Mouse (Mus musculus) heart, embryonic 11.5 days (tissue): ENCODE results near the gene Haus3. TPM values are rescaled to one million over a fixed set of nuclear protein-coding genes. Genes with fewer than 3 reads are reported as not detected.

Experiments used
- ATAC-seq: fragments of 200-750 bp; cut with Nextera tagmentation; replicated peaks from 2 replicates; pipeline ENCODE4 v1.8.0; 2017; ENCODE audit warnings: moderate library complexity; ENCODE audit not compliant: insufficient number of reproducible peaks, low FRiP score, low TSS enrichment
- H3K27ac ChIP-seq: fragments of 300-500 bp; sonication (generic); 2 replicates; pipeline ENCODE4 v1.5.1; 2014; ENCODE audit warnings: mild to moderate bottlenecking, low read depth, low read length
- H3K27me3 ChIP-seq: fragments of 300-500 bp; sonication (generic); 2 replicates; pipeline ENCODE4 v1.6.1; 2014; ENCODE audit warnings: mild to moderate bottlenecking, low read length, mixed read lengths; ENCODE audit not compliant: control insufficient read depth, insufficient read depth
- H3K36me3 ChIP-seq: fragments of 300-500 bp; sonication (generic); 2 replicates; pipeline ENCODE4 v1.6.1; 2014; ENCODE audit warnings: mild to moderate bottlenecking, low read length, moderate library complexity, mixed read lengths; ENCODE audit not compliant: control insufficient read depth, insufficient read depth
- H3K4me1 ChIP-seq: fragments of 300-500 bp; sonication (generic); 2 replicates; pipeline ENCODE4 v1.6.1; 2014; ENCODE audit warnings: low read length; ENCODE audit not compliant: control insufficient read depth, insufficient read depth
- H3K4me2 ChIP-seq: fragments of 300-500 bp; sonication (generic); 2 replicates; pipeline ENCODE4 v1.6.1; 2014; ENCODE audit warnings: mild to moderate bottlenecking, moderate library complexity
- H3K4me3 ChIP-seq: fragments of 300-500 bp; sonication (generic); 2 replicates; pipeline ENCODE4 v1.5.1; 2014; ENCODE audit warnings: low read depth, low read length
- H3K9ac ChIP-seq: fragments of 300-500 bp; sonication (generic); 2 replicates; pipeline ENCODE4 v1.6.1; 2014; ENCODE audit warnings: mild to moderate bottlenecking, low read depth, low read length, moderate library complexity
- H3K9me3 ChIP-seq: fragments of 300-500 bp; sonication (generic); replicated peaks from 2 replicates; pipeline ENCODE4 v1.6.1; 2016; ENCODE audit warnings: low read length; ENCODE audit not compliant: control insufficient read depth
- WGBS: fragments of 180-500 bp; shearing (Covaris S2); extraction: QIAGEN DNeasy Blood & Tissue Kit; methylation state at CpG from one replicate; pipeline ENCODE4 v1.1.7; 2014; ENCODE audit not compliant: insufficient replicate concordance; 5-methylcytosine and 5-hydroxymethylcytosine counted together
- polyA plus RNA-seq: library from polyadenylated mRNA; unstranded; fragments of >200 nt; fragmentation: Nextera tagmentation; extraction: Ambion mirVana; gene quantifications from 2 replicates; pipeline ENCODE4 v1.2.1, GENCODE M21; 2014

The Haus3 gene
- polyA plus RNA-seq, 1 experiment from 2014 or later, result 28.8 TPM

GRCm38 (mm10) chr5:34204911-34205310, 35.6 kb upstream of the Haus3 start:
- Histone ChIP-seq H3K9ac (no peak overlapping the region), H3K4me3 (no peak overlapping the region), H3K27me3 (no peaks in the 10 kb centered on the region), H3K27ac (no peak overlapping the region), H3K4me1 (peaks cover 16% of the 10 kb centered on the region), H3K36me3 (no peaks in the 10 kb centered on the region), H3K4me2 (no peak overlapping the region), H3K9me3 (no peaks in the 10 kb centered on the region)
- no peak for ATAC-seq
- 69% methylated on average over 2 of the region's 2 CpGs for WGBS

DNA sequence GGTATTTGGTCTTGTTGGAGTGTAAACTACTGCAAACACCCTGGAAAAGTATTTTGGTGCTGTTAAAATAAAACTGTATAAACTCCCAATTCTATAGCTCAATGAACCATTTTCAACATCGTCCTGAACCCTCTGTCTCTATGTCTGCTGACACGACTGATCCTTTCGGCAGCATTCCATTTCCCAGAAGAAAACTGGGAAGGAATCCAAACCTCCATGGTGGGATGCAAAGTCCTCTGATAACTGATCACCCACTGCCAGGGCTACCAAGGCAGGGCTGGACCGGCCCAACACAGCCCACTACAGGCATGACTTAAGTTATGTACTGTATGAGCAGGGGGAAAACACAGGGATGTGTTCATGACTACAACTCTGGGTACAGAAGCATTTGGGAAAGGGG, 32.7 kb upstream of the Haus3 start:
- no peak overlapping the region for H3K9ac ChIP-seq
- no peaks in the 10 kb centered on the region for H3K9me3 ChIP-seq
- no peaks in the 10 kb centered on the region for H3K36me3 ChIP-seq
- WGBS, result 73% methylated on average over 4 of the region's 4 CpGs
- ATAC-seq, result no peak
- H3K27me3 ChIP-seq, result no peaks in the 10 kb centered on the region
- peaks cover 14% of the 10 kb centered on the region for H3K4me1 ChIP-seq
- H3K27ac ChIP-seq, result no peak overlapping the region
- H3K4me3 ChIP-seq, result no peak overlapping the region
- no peak overlapping the region for H3K4me2 ChIP-seq

DNA sequence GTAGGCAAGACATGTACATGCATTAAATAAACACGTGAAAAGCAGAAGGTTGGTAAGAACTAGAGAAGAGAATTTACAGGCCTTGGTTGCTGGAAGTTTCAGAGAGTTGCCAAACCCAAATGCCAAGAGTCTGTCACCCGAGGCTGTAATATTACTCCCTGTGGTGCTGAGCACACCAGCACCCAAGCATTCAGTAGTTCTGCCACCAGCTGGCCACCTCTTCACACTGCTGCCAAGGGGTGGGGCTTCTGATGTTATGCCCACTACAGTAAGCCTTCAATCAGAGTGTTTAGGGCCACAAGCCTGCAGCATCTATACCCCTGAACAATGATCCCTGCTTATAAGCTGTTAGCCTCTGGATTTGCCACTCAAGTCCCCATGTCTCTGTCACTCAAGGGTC, 32.1 kb upstream of the Haus3 start:
- 61% methylated on average over 2 of the region's 2 CpGs for WGBS
- no peak for ATAC-seq
- H3K27ac ChIP-seq, result no peak overlapping the region

GRCm38 (mm10) chr5:34198615-34199014, 29.3 kb upstream of the Haus3 start:
- no peak for ATAC-seq
- WGBS, result 84% methylated on average over 6 of the region's 6 CpGs

More for the DNA sequence above, 32.1 kb upstream of the Haus3 start:
- Histone ChIP-seq H3K9me3 (no peaks in the 10 kb centered on the region), H3K27me3 (no peaks in the 10 kb centered on the region), H3K4me1 (peaks cover 14% of the 10 kb centered on the region), H3K36me3 (no peaks in the 10 kb centered on the region), H3K4me3 (no peak overlapping the region), H3K4me2 (no peak overlapping the region), H3K9ac (no peak overlapping the region)

GRCm38 (mm10) chr5:34197243-34197642, 27.9 kb upstream of the Haus3 start:
- no peak overlapping the region for H3K9ac ChIP-seq
- no peak overlapping the region for H3K4me3 ChIP-seq
- WGBS, result 72% methylated on average over 4 of the region's 4 CpGs
- H3K27me3 ChIP-seq, result no peaks in the 10 kb centered on the region
- peaks cover 7% of the 10 kb centered on the region; the same call in 1 of the 2 replicates for H3K4me1 ChIP-seq
- H3K4me2 ChIP-seq, result no peak overlapping the region
- no peaks in the 10 kb centered on the region for H3K9me3 ChIP-seq
- ATAC-seq, result no peak
- no peak overlapping the region for H3K27ac ChIP-seq
- H3K36me3 ChIP-seq, result no peaks in the 10 kb centered on the region

More at GRCm38 (mm10) chr5:34198615-34199014, 29.3 kb upstream of the Haus3 start:
- no peaks in the 10 kb centered on the region for H3K36me3 ChIP-seq
- peaks cover 7% of the 10 kb centered on the region; the same call in 1 of the 2 replicates for H3K4me1 ChIP-seq
- H3K4me3 ChIP-seq, result no peak overlapping the region
- H3K9me3 ChIP-seq, result no peaks in the 10 kb centered on the region
- no peak overlapping the region for H3K4me2 ChIP-seq
- no peak overlapping the region for H3K9ac ChIP-seq
- no peak overlapping the region for H3K27ac ChIP-seq
- H3K27me3 ChIP-seq, result no peaks in the 10 kb centered on the region

DNA sequence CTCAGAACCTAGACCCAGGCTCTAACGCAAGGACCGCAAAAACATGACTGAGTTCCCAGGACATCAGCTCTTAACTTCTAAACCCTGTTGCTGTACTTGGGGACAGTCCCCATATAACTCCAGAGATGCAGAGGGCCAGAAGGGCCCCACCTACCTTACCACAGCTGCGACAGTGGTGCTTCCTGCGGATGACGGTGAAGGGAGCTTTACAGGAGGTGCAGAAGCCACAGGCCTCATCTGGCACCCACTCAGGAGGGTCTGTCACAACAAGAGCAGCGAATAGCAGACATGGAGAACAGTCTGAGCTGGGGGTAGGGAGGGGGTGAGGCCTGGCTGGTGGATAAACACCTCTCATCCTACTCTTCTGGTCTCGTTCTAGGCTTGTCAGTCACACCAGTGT, 27.1 kb upstream of the Haus3 start:
- no peak overlapping the region for H3K4me3 ChIP-seq
- H3K27me3 ChIP-seq, result no peaks in the 10 kb centered on the region
- no peak overlapping the region for H3K4me2 ChIP-seq
- WGBS, result 71% methylated on average over 7 of the region's 7 CpGs
- no peaks in the 10 kb centered on the region for H3K9me3 ChIP-seq
- no peak overlapping the region for H3K9ac ChIP-seq
- H3K4me1 ChIP-seq, result peaks cover 3% of the 10 kb centered on the region; the same call in 1 of the 2 replicates
- no peak for ATAC-seq
- H3K36me3 ChIP-seq, result no peaks in the 10 kb centered on the region
- no peak overlapping the region for H3K27ac ChIP-seq

DNA sequence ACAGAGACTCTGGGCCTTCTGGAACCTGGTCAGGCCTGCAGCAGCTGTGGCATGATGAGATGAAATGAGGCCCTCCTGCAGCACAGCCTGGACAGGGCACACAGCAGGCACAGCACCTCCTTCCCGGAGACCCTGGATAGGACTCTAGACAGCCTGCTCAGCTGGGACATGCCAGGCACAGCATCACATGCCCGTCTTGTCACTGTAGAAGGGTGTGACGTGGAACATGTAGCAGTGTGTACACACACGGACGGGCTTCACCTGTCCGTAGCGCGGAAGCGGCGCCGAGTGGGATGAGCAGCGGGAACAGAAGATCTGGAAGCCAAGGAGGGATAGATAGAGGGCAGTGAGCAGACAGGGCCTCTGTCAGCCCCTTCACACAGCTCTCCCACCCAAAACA, 26.5 kb upstream of the Haus3 start:
- Histone ChIP-seq H3K36me3 (no peaks in the 10 kb centered on the region), H3K4me2 (no peak overlapping the region), H3K27me3 (no peaks in the 10 kb centered on the region), H3K4me3 (no peak overlapping the region), H3K9ac (no peak overlapping the region), H3K4me1 (no peaks in the 10 kb centered on the region; the same call in 1 of the 2 replicates), H3K9me3 (no peaks in the 10 kb centered on the region), H3K27ac (no peak overlapping the region)
- ATAC-seq, result peak; percentile 35; the same call in 1 of the 2 replicates
- 87% methylated on average over 12 of the region's 12 CpGs for WGBS

DNA sequence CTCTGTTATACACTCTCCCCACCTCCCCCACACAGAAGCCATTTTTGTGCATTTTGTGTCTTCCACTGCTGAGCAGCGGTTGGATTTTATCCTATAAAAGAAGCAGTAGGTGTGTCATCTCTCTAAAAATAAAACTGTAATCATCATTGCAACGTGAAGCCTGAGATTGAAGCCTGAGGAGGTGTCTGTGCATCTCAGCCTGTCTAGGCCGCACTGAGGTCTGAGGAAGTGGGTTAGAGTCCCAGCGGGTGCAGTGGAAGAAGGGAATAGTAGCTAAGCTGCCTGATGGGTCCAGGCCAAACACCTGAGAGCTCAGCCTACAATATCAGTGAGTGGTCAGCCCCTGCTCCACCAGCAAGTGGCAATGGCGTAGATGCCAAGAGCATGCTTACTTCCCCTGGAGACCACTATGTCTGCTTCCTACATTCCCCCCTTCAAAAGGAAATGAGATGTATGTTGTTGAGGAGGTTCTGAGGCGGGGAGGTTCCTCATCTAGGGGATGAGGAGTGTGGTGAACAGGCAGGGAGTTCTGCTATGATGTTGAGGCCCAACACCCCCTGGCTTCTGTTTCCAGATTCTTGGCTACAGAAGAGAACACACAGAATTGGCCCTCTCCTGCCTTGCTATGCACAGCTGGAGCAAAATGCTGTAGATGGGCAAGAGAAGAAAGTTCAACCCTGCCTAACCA, 25.8 kb upstream of the Haus3 start:
- Histone ChIP-seq H3K4me2 (no peak overlapping the region), H3K27ac (no peak overlapping the region), H3K36me3 (no peaks in the 10 kb centered on the region), H3K4me3 (no peak overlapping the region), H3K27me3 (no peaks in the 10 kb centered on the region), H3K4me1 (no peaks in the 10 kb centered on the region), H3K9ac (no peak overlapping the region), H3K9me3 (no peaks in the 10 kb centered on the region)
- 68% methylated on average over 6 of the region's 6 CpGs for WGBS
- no peak for ATAC-seq

DNA sequence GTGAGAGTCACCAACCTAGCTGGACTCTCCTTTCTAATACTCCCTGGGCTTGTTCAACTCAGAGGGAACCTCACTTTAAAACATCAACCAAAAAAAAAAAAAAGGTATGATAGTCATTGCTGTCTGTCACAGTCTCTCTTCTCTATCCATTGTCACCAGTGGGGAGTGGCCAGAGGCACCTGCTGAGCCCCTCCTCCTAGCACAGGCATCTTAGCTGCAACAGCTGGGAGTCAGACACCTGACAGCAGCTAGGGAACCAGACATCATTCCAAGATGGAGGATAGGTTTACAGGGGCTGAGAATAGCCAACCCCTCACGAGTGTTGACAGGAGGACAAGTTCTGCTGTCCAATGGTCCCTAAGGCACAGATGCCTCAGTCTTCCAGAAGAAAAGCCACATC, 25.1 kb upstream of the Haus3 start:
- Histone ChIP-seq H3K27me3 (no peaks in the 10 kb centered on the region), H3K36me3 (no peaks in the 10 kb centered on the region), H3K9me3 (no peaks in the 10 kb centered on the region), H3K4me2 (no peak overlapping the region), H3K4me1 (peaks cover 2% of the 10 kb centered on the region; the same call in 1 of the 2 replicates), H3K4me3 (no peak overlapping the region), H3K27ac (no peak overlapping the region), H3K9ac (no peak overlapping the region)
- no peak for ATAC-seq
- WGBS, result 28% methylated on average over 1 of the region's 1 CpGs
